Mouse (Mus musculus) layer of hippocampus, postnatal 25 days (tissue): ENCODE results near the gene Klf3. TPM values are rescaled to one million over a fixed set of nuclear protein-coding genes. Genes with fewer than 3 reads are reported as not detected.

ENCODE experiments used
- DNase-seq, 2 experiments: peaks; one replicate each; pipeline ENCODE4 v3.0.0; 2022; ENCODE audit warnings: mixed read lengths in 2 of 2, low spot score in 1 of 2; ENCODE audit errors: extremely low spot score in 1 of 2
- total RNA-seq, 2 experiments: library from RNA; stranded (reverse); gene quantifications; 2 replicates each; pipeline ENCODE4 v1.2.3; 2021

Klf3 gene
- total RNA-seq, 2 experiments from 2014 or later, result 50.0 to 56.1 TPM

- no peak for DNase-seq
These were observed 6.1 kb downstream of the Klf3 start for GRCm38 (mm10) chr5:64809257-64809656.

GRCm38 (mm10) chr5:64809864-64810263 is 6.7 kb downstream of the Klf3 start:
- no peak for DNase-seq

- no peak for DNase-seq
These were observed 7.8 kb downstream of the Klf3 start for GRCm38 (mm10) chr5:64810860-64811499.

- no peak for DNase-seq
These were observed 8.4 kb downstream of the Klf3 start for GRCm38 (mm10) chr5:64811500-64812123.

- no peak for DNase-seq
These were observed 9.2 kb downstream of the Klf3 start for GRCm38 (mm10) chr5:64812124-64812982.

GRCm38 (mm10) chr5:64812983-64813304 is 9.8 kb downstream of the Klf3 start:
- no peak for DNase-seq

- peak; percentile 61 to 93 for DNase-seq
These were observed 10.2 kb downstream of the Klf3 start for GRCm38 (mm10) chr5:64813361-64813760.

- DNase-seq, result no peak
These were observed 11.2 kb downstream of the Klf3 start for GRCm38 (mm10) chr5:64814416-64814815.

GRCm38 (mm10) chr5:64815631-64816030 is 12.4 kb downstream of the Klf3 start:
- DNase-seq, result no peak

GRCm38 (mm10) chr5:64816290-64816973 is 13.2 kb downstream of the Klf3 start:
- DNase-seq, result no peak

- DNase-seq, result no peak
These were observed 13.7 kb downstream of the Klf3 start for GRCm38 (mm10) chr5:64816974-64817296.

- no peak for DNase-seq
These were observed 16.2 kb downstream of the Klf3 start for GRCm38 (mm10) chr5:64819390-64819789.

- DNase-seq, result no peak
These were observed 16.9 kb downstream of the Klf3 start for GRCm38 (mm10) chr5:64820138-64820537.

GRCm38 (mm10) chr5:64821294-64821693 is 18.1 kb downstream of the Klf3 start:
- DNase-seq, result no peak

GRCm38 (mm10) chr5:64821964-64822363 is 18.8 kb downstream of the Klf3 start:
- no peak for DNase-seq

- DNase-seq, result no peak
These were observed 20.2 kb downstream of the Klf3 start for GRCm38 (mm10) chr5:64823431-64823830.

GRCm38 (mm10) chr5:64824765-64825164 is 21.6 kb downstream of the Klf3 start:
- DNase-seq, result no peak

- no peak for DNase-seq
These were observed 22.3 kb downstream of the Klf3 start for GRCm38 (mm10) chr5:64825496-64825895.

- DNase-seq, result no peak
These were observed 24.0 kb downstream of the Klf3 start for GRCm38 (mm10) chr5:64827151-64827550.

GRCm38 (mm10) chr5:64828314-64828713 is 25.1 kb downstream of the Klf3 start:
- DNase-seq, result no peak

- DNase-seq, result no peak
These were observed 26.4 kb downstream of the Klf3 start for GRCm38 (mm10) chr5:64829606-64830005.
